Mouse (Mus musculus): Measurements from ENCODE around the gene Sugt1.

GRCm38 (mm10) chr14:79541606-79542005 is 45.9 kb upstream of the Sugt1 start:
- TF ChIP-seq CTCF (conservative IDR thresholded peaks at IDR 0.05; ENCODE audit: insufficient read depth, insufficient read length, low read depth, low read length) (no peak), POLR2A (IDR thresholded peaks at IDR 0.05; ENCODE audit: low read depth, low read length) (no peak)
